Mouse (Mus musculus): ENCODE measurements around the gene Pdia4. TPM values are rescaled to one million over a fixed set of nuclear protein-coding genes. Genes with fewer than 3 reads are reported as not detected.
A peak's percentile ranks its signal among the peaks of the same experiment; 100 is the strongest.
"Not testable (repeated sequence)": the region's sequence is repeated elsewhere in the genome, so short reads cannot be mapped to it uniquely, and the experiment has no call there.

Pdia4 gene
- polyA plus RNA-seq (2015; fragmentation: Nextera tagmentation; extraction: Ambion mirVana) = 280 and 318 TPM in 2 replicates

- WGBS = under 1% methylated on average over 44 of the region's 44 CpGs
- Histone ChIP-seq H3K4me3 (replicated peaks) (peak within 1 kb of the TSS; percentile 84), H3K27ac (peak within 1 kb of the TSS; percentile 98), H3K36me3 (no peaks in the 10 kb centered on the region), H3K4me2 (peak within 1 kb of the TSS; percentile 71), H3K27me3 (replicated peaks) (no peaks in the 10 kb centered on the region), H3K4me1 (peaks cover 20% of the 10 kb centered on the region), H3K9me3 (no peaks in the 10 kb centered on the region), H3K9ac (peak within 1 kb of the TSS; percentile 91)
- ATAC-seq (ENCODE audit: insufficient read depth, low FRiP score, low read depth) = peak; percentile 98
Measured at GRCm38 (mm10) chr6:47813257-47813878, at the start of gene Pdia4. Gene Pdia4, minus strand, starts transcription at chr6:47813430.

GRCm38 (mm10) chr6:47857729-47858128 lies 44.5 kb upstream of the Pdia4 start:
- WGBS = 85% methylated on average over 3 of the region's 3 CpGs
- H3K9ac ChIP-seq = not testable (repeated sequence)

GRCm38 (mm10) chr6:47857241-47857640 lies 44.0 kb upstream of the Pdia4 start:
- WGBS = 87% methylated on average over 6 of the region's 6 CpGs

More at GRCm38 (mm10) chr6:47857729-47858128, 44.5 kb upstream of the Pdia4 start:
- H3K4me1 ChIP-seq; H3K9me3 ChIP-seq; H3K36me3 ChIP-seq; H3K27ac ChIP-seq; ATAC-seq (ENCODE audit: insufficient read depth, low FRiP score, low read depth); H3K27me3 ChIP-seq (replicated peaks); H3K4me3 ChIP-seq (replicated peaks); H3K4me2 ChIP-seq: not testable (repeated sequence)

DNA sequence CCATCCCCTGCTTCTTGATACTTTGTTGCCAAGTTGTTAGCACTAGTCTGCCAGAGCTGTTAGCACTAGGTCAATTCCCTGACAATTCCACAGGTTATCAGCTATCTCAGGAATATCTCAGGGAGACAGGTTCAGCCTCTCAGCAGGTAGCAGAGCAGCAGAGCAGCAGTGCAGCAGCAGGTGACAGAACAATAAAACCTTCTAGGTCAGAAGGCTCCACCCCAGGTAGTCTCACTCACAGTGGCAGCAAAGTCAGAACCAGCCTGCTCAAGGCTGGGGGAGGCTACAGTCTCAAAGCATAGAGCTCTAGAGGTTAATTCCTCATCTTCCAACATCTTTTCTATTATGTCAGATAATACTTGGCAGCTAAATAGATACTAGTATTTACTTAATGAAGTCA lies 32.5 kb upstream of the Pdia4 start:
- H3K27ac ChIP-seq = no peak overlapping the region

More at GRCm38 (mm10) chr6:47857241-47857640, 44.0 kb upstream of the Pdia4 start:
- ATAC-seq (ENCODE audit: insufficient read depth, low FRiP score, low read depth) = no peak
- H3K9me3 ChIP-seq = no peaks in the 10 kb centered on the region
- no peak overlapping the region for H3K9ac ChIP-seq
- H3K36me3 ChIP-seq = peaks cover 7% of the 10 kb centered on the region; the same call in 1 of the 2 replicates
- H3K4me1 ChIP-seq = no peaks in the 10 kb centered on the region
- H3K27ac ChIP-seq = no peak overlapping the region
- no peaks in the 10 kb centered on the region for H3K27me3 ChIP-seq (replicated peaks)
- no peak overlapping the region for H3K4me3 ChIP-seq (replicated peaks)
- no peak overlapping the region for H3K4me2 ChIP-seq

DNA sequence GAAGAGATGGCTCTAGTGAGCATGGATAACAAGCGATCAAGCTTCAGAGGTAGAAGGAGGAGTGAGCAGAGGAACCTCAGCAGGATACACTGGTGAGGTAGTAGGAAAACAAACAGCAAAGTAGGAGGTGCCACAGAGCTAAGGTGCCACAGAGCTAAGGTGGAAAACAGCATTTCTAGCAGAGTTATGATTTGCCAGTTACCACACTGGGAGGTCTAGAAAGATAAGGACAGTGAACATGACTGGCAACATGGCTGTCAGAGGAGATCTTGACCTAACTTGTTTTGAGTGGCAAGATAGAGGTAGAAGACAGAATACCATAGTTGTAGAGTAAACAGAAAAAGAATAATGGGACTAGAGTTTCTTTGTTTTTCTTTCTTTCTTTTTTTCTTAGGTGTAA lies 29.1 kb upstream of the Pdia4 start:
- no peak for ATAC-seq (ENCODE audit: insufficient read depth, low FRiP score, low read depth)
- Histone ChIP-seq H3K9me3 (no peaks in the 10 kb centered on the region), H3K4me2 (no peak overlapping the region), H3K27ac (no peak overlapping the region), H3K36me3 (no peaks in the 10 kb centered on the region), H3K4me1 (peaks cover 7% of the 10 kb centered on the region; the same call in 1 of the 2 replicates), H3K9ac (no peak overlapping the region), H3K27me3 (replicated peaks) (no peaks in the 10 kb centered on the region), H3K4me3 (replicated peaks) (no peak overlapping the region)
- 94% methylated on average over 1 of the region's 1 CpGs for WGBS

More for the DNA sequence above, 32.5 kb upstream of the Pdia4 start:
- no peaks in the 10 kb centered on the region for H3K9me3 ChIP-seq
- no peak overlapping the region for H3K9ac ChIP-seq
- H3K4me3 ChIP-seq (replicated peaks) = no peak overlapping the region
- H3K4me1 ChIP-seq = no peaks in the 10 kb centered on the region
- no peak for ATAC-seq (ENCODE audit: insufficient read depth, low FRiP score, low read depth)
- no peaks in the 10 kb centered on the region for H3K36me3 ChIP-seq
- H3K4me2 ChIP-seq = no peak overlapping the region
- H3K27me3 ChIP-seq (replicated peaks) = no peaks in the 10 kb centered on the region

DNA sequence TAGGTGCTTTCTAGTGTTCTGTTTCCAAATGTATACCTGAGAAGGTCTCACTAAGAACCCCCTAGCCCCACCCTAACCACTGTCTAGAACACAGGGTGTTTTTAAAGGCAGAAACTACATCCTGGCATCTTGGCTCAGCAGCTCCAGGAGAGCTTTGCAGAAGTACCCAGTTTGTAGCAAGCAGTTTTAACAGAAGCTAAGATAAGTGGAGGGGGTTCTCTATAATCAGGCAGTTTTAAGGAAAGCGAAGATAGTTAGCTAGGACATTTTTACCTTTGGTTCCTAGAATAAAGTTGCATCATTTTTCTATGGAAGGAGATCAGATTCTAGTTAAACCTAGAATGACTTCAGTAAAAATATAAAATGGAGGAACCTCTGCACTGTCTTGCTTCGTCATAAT lies 28.6 kb upstream of the Pdia4 start:
- H3K4me2 ChIP-seq = no peak overlapping the region
- H3K9me3 ChIP-seq = no peaks in the 10 kb centered on the region
- no peak overlapping the region for H3K27ac ChIP-seq
- no peak for ATAC-seq (ENCODE audit: insufficient read depth, low FRiP score, low read depth)
- 95% methylated on average over 2 of the region's 2 CpGs for WGBS
- H3K4me3 ChIP-seq (replicated peaks) = no peak overlapping the region
- H3K36me3 ChIP-seq = no peaks in the 10 kb centered on the region
- H3K27me3 ChIP-seq (replicated peaks) = no peaks in the 10 kb centered on the region
- H3K4me1 ChIP-seq = peaks cover 7% of the 10 kb centered on the region; the same call in 1 of the 2 replicates
- no peak overlapping the region for H3K9ac ChIP-seq

DNA sequence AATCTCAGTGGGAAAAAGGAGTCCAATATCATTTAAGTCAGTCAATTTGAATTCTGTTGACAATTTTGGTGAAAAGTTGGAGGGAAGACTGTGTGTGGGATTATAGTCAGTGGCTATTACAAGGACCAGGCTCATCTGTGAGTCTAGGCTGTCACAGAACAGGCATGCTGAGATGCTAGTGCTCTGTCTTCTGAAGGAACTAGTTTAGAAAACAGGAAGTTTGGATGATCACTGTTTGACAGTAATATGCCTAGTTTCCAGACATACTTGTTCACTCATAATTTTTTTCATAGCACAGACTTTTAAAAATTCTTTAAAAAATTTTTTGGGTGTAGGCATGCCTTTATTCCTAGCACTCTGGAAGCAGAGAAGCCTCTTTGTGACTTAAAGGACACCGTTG lies 27.8 kb upstream of the Pdia4 start:
- 90% methylated on average over 1 of the region's 1 CpGs for WGBS
- H3K27ac ChIP-seq = no peak overlapping the region
- ATAC-seq (ENCODE audit: insufficient read depth, low FRiP score, low read depth) = no peak
- H3K9me3 ChIP-seq = no peaks in the 10 kb centered on the region
- H3K4me1 ChIP-seq = peaks cover 7% of the 10 kb centered on the region; the same call in 1 of the 2 replicates
- no peak overlapping the region for H3K4me2 ChIP-seq
- H3K36me3 ChIP-seq = no peaks in the 10 kb centered on the region
- no peaks in the 10 kb centered on the region for H3K27me3 ChIP-seq (replicated peaks)
- H3K4me3 ChIP-seq (replicated peaks) = no peak overlapping the region
- H3K9ac ChIP-seq = no peak overlapping the region

DNA sequence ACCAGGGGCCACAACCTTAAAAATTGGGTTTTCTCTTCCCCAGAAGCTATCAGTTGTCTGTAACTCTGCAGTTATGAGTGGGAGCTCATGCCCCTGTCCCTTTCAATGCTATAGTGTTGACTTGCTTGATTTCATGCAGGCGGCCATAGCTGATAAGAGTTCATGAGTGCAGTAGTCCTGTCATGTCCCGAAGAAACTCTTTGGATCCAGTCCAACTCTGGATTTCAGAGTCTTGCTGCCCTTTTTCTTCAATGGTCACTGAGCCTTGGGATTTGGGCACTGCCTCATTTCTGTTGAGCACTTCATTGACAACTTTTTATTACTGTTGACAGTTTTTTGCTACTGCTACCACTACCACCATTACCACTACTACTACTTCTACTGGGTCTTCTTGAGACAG lies 24.4 kb upstream of the Pdia4 start:
- peaks cover 7% of the 10 kb centered on the region; the same call in 1 of the 2 replicates for H3K4me1 ChIP-seq
- no peak overlapping the region for H3K27ac ChIP-seq
- H3K4me3 ChIP-seq (replicated peaks) = no peak overlapping the region
- H3K27me3 ChIP-seq (replicated peaks) = no peaks in the 10 kb centered on the region
- H3K4me2 ChIP-seq = no peak overlapping the region
- ATAC-seq (ENCODE audit: insufficient read depth, low FRiP score, low read depth) = no peak
- 64% methylated on average over 2 of the region's 2 CpGs for WGBS
- H3K9me3 ChIP-seq = no peaks in the 10 kb centered on the region
- no peaks in the 10 kb centered on the region for H3K36me3 ChIP-seq
- H3K9ac ChIP-seq = no peak overlapping the region

- under 1% methylated on average over 49 of the region's 49 CpGs for WGBS
- ATAC-seq (ENCODE audit: insufficient read depth, low FRiP score, low read depth) = peak; percentile 73
- Histone ChIP-seq H3K27me3 (replicated peaks) (no peaks in the 10 kb centered on the region), H3K4me1 (peaks cover 7% of the 10 kb centered on the region; the same call in 1 of the 2 replicates), H3K4me2 (peak overlapping the region; percentile 58), H3K9ac (peak overlapping the region; percentile 81), H3K4me3 (replicated peaks) (peak overlapping the region; percentile 69), H3K9me3 (no peaks in the 10 kb centered on the region), H3K36me3 (no peaks in the 10 kb centered on the region), H3K27ac (peak overlapping the region; percentile 96)
Measured at GRCm38 (mm10) chr6:47835984-47836521, 22.8 kb upstream of the Pdia4 start.

DNA sequence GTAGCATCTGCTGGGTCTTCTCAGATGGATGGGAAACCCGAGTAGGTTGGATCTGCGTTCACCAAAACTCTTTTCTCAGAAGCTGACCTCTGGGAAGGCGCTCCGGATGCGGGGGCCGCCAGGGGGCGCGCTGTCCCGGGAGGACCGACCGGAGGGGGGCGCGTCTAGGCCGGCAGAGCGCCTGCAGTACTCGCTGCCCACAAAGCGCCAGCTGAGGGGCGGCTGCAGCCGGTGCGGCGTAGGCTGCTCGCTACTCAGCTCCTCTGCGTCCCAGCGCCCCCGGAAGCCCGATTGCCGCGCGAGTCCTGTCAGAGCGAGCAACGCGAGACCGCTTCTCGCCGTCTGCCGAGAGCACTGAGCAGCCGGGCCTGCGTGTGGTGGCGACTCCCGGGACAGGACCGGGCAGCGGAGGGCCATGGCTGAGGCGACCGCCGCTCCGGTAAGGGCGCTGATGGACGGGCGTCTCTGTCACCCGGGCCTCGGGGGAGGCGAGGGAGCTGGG lies 22.3 kb upstream of the Pdia4 start, which contains the start of gene Zfp398:
Gene Zfp398 (plus strand): TSS at position 180 of the 502 bp plus-strand sequence.
- ATAC-seq (ENCODE audit: insufficient read depth, low FRiP score, low read depth) = peak; percentile 94
- peak within 1 kb of the TSS; percentile 81 for H3K9ac ChIP-seq
- H3K4me1 ChIP-seq = peaks cover 10% of the 10 kb centered on the region
- peak within 1 kb of the TSS; percentile 96 for H3K27ac ChIP-seq
- peak within 1 kb of the TSS; percentile 69 for H3K4me3 ChIP-seq (replicated peaks)
- under 1% methylated on average over 52 of the region's 52 CpGs for WGBS
- H3K36me3 ChIP-seq = no peaks in the 10 kb centered on the region
- H3K9me3 ChIP-seq = no peaks in the 10 kb centered on the region
- peak within 1 kb of the TSS; percentile 58 for H3K4me2 ChIP-seq
- no peaks in the 10 kb centered on the region for H3K27me3 ChIP-seq (replicated peaks)

DNA sequence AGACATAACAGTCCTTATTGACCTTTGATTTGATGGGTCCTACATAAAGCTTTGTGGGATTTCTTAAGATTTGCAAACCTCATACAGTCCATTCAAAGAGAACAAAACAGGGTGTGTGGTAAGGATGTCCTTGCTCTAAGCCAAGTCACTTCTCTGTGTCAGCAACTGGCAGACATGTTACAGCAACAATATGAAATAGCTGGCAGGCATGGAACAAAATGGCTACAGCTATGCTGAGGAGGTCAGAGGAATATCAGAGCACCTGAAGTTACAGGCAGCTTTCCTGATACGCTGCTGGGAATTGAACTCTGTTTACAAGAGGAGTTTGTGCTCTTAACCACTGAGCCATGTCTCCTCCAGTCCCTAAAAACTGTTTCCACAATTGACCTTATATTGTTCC lies 19.0 kb upstream of the Pdia4 start:
- H3K27me3 ChIP-seq (replicated peaks) = no peaks in the 10 kb centered on the region
- ATAC-seq (ENCODE audit: insufficient read depth, low FRiP score, low read depth) = no peak
- no peak overlapping the region for H3K4me3 ChIP-seq (replicated peaks)
- peaks cover 4% of the 10 kb centered on the region for H3K4me1 ChIP-seq
- no peaks in the 10 kb centered on the region for H3K36me3 ChIP-seq
- 79% methylated on average over 1 of the region's 1 CpGs for WGBS
- no peak overlapping the region for H3K4me2 ChIP-seq
- H3K9ac ChIP-seq = no peak overlapping the region
- H3K9me3 ChIP-seq = no peaks in the 10 kb centered on the region
- H3K27ac ChIP-seq = no peak overlapping the region

All from stomach, embryonic 15.5 days (tissue).